Mouse (Mus musculus): ENCODE results near the gene Rab11fip4. TPM values are rescaled to one million over a fixed set of nuclear protein-coding genes. Genes with fewer than 3 reads are reported as not detected.
"Not testable (repeated sequence)": the region's sequence is repeated elsewhere in the genome, so short reads cannot be mapped to it uniquely, and the experiment has no call there.

Rab11fip4 gene
- total RNA-seq, 2 experiments from 2014 or later, result 0.07 to 0.38 TPM

DNA sequence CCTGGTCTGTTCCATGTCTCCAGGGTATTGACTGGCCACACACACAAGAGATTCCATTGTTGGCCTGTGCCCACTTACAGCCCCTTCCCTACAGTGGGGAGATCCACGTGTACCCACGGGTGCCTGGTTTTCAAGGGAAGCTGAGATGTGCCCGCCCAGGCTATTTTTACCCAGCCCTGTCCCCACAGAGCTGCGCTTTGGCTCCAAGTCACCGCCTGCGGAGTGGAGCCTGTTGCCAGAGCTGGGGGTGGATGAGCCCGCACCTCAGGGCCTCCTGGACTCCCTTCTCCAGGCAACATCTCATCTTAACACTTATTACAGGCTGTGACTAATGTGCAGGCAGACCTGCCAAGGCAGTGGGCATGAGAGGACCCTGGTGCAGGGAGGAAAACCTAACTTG, 83.6 kb downstream of the Rab11fip4 start:
- intact Hi-C loops (cut with DNase I), result no loop called here
- DNase-seq, result peak; percentile 38 to 45

DNA sequence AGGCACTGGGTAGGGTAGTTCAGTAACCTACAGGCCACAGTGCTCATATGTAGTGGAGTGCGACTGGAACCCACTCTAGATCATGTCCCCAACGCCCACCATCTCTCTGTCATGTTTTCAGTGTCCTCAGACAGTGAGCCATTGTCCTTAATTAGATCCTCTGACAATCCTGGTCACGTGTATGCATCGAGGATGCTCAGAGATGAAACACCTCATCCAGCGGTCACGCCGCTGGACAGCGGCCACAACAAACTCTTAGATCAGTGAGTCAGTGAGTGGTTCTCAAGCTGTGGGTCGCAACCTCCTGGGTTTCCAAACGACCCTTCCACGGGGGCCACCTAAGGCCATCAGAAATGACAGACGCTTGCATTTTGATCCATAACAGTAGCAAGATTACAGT, 84.3 kb downstream of the Rab11fip4 start:
- DNase-seq, result no peak
- intact Hi-C loops (cut with DNase I), result no loop called here

DNA sequence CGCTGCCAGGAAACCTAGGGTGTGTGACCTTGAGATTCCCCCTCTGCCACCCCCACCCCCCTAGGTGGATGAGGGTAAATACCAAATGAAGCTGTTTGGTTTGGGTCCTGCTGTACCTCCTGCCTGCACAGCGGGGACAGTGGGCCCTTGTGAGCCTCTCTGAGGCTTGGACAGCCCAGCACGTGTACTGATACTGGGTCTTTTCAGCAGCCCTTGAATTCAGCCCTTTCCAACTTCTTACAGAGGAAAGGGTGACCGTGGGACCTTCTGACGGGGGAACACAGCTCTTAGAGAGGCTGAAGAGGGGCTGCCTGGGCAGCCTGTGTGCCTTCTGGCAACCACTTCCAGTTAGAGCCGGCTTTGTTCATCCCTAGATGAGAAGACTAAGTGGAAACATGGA, 85.0 kb downstream of the Rab11fip4 start:
- no peak for DNase-seq
- intact Hi-C loops (cut with DNase I), result no loop called here

DNA sequence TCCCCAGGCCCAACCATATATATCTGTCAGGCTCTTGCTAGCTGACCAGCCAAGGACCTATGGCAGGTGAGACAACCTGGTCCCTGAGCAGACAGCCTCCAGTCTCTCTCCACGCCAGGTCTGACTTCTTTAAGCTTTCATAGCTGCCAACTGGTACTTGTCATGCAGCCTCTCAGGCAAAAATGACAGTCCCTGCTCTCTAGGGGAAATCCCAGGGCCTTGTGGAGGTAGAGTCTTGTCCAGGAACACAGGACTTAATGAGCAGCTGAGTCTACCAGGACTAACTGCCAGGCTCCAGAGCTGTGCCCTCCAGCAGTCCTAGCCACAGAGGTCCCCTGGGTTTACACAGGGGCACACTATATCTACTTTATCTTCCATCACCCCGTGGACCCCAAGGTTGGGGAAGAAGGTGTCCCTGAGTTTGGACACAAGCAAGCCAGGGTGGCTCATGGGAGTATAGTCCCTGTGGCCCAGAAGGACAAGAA, 85.5 kb downstream of the Rab11fip4 start:
- intact Hi-C loops (cut with DNase I), result no loop called here
- no peak for DNase-seq

DNA sequence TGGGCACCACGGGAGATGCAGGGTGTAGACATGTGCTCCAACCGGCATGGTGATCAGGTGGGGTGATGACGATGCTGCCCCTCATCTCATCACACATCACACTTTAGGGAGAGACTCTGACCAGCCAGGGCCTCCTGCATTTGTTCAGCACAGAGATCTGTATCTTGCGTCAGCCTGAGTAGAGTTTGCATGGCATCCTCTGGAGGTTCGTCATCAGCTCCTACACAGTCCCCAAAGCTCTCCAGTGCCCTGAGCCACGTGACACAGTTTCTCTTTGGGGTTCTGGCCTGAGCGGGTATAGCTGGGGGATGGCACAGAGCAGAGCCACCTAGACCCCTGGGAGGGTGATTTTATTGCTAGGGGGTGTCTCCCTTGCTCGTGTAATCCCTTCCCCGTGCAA, 86.4 kb downstream of the Rab11fip4 start:
- intact Hi-C loops (cut with DNase I), result no loop called here
- no peak for DNase-seq

DNA sequence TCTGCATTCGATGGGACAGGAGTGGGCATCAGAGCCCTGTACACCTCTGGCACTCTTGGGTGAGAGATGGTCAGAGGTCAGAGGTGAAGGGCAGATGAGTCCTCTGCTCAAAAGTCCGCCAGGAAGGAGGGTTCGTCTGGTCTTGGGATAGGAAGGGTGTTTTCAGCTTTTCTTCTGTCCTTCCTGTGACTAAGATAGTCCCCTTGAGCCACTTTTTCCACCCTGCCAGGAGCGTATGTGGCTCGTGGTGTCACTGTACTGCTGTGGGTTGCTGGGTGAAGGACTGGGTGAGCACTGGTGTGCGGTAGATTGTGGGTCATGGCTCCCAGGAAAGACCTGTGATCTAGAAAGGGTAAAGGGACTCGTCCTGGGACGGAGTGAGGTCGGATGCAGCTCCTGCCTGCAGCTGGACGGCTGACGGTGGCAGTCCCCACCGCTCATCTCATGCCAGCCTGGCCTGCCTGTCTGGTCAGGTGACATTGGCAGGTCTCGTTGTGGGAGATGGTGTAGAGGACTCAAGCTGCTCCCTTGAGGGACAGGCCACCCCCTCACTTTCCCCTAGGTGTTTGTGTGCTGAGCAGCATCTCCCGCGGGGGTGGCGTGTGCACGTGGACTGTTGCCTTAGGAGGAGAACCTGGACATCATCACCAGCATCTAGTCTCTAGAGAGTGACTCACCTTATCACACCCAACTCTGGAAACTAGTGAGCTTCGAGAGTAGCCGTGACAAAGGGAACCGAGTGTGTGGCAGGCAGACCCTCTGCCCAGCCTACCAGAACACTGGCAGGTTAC, 87.5 kb downstream of the Rab11fip4 start:
- intact Hi-C loops (cut with DNase I), result no loop called here
- no peak for DNase-seq

DNA sequence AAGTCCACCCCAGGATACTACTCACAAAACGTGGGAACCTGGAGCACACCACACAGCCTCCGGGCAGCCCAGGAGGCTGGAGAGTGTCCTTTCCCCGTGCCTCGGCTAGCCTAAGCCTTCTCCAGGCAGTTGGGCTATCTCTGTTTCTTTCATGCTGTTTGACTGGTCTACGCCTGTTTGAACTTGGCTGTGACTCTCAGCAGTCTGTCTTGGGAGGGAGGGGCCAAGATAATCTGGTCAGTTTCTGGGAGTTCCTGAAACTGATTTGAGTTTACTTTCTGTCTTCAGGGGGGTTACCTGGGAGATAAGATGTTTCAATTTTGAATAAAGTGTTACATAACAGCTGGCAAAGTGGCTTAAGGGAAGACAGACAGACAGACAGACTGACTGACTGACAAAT, 88.9 kb downstream of the Rab11fip4 start:
- DNase-seq, result no peak
- intact Hi-C loops (cut with DNase I), result no loop called here

DNA sequence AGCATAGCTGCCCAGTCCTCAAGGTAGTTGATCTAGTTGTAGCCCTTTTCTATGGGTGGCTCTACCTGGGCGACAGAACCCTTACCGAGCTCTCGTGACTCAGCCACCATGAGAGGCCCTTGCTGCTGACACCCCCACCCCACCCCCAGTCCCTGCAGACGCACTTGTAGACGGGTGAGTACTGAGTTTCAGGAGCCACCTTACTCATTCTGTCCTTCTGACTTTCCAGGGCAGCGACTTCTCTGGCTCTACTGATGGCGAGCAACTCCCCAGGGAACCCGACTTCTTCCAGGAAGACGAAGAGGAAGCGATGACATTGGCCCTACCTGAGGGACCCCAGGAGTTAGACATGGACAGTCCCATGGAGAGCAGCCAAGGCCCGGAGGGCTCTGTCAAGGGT, 89.5 kb downstream of the Rab11fip4 start:
- DNase-seq, result no peak
- intact Hi-C loops (cut with DNase I), result no loop called here

DNA sequence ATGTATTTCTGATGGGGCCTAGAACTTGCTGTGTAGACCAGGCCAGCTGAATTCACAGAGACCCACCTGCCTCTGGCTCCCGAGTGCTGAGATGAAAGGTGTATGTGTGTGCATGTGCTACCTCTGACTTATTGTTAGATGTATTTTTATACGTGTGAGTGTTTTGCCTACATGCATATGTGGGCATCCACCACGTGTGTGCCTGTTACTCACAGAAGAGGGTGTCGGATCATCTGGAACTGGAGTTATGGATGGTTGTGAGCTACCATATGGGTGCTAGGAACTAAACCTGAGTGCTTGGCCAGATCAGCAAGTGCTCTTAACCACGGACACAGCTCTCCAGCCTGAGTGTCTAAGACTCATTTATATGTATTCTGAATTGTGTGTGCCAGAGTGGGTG, 90.2 kb downstream of the Rab11fip4 start:
- no peak for DNase-seq
- intact Hi-C loops (cut with DNase I), result no loop called here

DNA sequence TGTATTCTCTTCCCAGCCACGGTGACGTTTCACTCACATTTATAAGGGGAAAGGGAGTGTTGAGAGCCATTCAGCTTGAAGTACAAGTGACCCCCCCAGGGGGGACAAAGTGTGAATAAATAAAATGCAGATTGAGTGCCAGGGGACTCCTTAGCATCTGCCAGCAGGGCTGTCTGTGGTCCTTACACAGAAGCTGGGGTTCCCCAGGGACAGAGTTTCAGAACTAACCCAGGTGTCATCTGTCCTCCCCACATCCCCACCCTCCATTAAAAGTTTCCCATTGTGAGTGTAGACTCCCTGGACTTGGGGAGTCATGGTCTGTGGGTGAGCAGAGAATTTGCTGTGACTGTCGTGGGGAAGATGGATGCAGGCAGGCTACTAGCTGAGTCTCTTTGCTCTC, 90.8 kb downstream of the Rab11fip4 start:
- intact Hi-C loops (cut with DNase I), result no loop called here
- no peak for DNase-seq

DNA sequence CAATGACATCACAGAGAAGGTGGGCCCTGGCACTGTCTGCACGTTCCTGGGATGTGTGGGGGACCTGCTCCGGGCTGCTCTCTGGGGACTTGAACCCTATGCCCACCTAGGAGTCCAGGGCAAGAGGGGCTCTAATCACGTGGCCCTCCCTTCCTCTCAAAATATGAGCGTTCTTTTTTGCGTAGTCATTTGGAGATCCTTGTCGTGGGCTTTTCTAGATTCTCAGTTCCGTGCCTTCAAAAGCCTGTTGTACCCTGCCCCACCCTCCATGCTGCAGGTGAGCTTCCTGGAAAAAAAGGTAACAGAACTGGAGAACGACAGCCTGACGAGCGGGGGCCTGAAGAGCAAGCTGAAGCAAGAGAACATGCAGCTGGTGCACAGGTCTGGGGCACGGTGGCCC, 94.1 kb downstream of the Rab11fip4 start:
- intact Hi-C loops (cut with DNase I), result no loop called here

DNA sequence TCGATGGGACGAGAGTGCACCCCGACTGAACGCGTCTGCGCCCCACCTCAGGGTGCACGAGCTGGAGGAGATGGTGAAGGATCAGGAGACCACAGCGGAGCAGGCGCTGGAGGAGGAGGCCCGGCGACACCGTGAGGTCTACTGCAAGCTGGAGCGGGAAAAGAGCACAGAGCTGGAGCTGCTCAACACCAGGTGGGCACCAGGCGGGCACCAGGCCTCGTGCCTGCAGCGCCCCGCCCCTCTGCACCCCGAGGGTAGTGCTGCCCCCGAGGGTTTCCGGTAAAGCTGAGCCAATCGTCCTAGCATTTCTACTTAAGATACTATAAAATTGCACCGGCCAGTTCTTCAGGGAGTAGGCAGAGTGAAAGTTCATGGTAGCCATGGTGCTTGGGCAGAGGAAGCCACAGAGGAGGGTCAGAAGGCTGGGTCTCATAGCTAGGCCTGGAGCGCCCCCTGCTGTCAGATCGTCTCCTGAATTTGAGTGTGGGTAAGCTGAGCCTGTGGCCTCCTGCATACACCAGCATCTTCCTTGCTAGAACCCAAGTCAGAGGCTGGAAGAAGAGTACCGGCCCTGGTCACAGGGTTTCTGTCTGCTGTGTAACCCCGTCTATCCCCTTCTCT, 95.6 kb downstream of the Rab11fip4 start:
- peak; percentile 91 to 95 for DNase-seq
- intact Hi-C loops (cut with DNase I), result loop anchor here (1.0 kb wide), 3 partner anchors 61 to 234 kb away; no protein-coding TSS in a partner anchor

More for the DNA sequence above, 94.1 kb downstream of the Rab11fip4 start:
- DNase-seq, result no peak

DNA sequence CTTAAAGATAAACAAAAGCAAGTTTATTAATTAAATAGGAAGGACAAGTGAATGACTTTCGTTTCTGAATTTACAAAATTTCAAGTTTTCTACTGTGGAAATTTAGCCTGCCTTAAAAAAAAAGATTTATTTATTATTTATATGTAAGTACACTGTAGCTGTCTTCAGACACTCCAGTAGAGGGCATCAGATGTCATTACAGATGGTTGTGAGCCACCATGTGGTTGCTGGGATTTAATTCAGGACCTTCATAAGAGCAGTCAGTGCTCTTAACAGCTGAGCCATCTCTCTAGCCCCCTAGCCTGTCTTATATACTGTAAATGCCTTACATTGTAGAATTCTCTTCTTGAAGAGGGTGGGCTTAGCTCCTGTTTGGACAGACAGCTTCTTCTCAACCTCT, 98.9 kb downstream of the Rab11fip4 start:
- intact Hi-C loops (cut with DNase I), result no loop called here
- DNase-seq, result no peak

DNA sequence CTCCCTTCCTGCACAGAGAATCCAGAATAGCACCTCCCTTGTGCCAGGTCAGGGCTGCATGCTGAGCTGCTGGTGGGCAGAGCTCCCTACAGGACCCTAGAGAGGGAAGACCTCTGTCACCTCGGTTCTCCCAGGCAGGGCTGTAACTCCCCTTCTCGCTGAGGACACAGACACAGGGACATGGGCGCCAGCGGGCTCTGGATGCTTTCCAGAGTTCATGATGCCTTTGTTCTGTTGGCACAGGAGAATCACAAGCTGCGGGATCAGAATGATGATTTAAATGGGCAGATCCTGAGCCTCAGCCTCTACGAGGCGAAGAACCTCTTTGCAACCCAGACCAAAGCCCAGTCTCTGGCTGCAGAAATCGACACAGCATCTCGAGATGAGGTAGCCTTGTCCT, 100.5 kb downstream of the Rab11fip4 start:
- intact Hi-C loops (cut with DNase I), result no loop called here
- DNase-seq, result no peak

DNA sequence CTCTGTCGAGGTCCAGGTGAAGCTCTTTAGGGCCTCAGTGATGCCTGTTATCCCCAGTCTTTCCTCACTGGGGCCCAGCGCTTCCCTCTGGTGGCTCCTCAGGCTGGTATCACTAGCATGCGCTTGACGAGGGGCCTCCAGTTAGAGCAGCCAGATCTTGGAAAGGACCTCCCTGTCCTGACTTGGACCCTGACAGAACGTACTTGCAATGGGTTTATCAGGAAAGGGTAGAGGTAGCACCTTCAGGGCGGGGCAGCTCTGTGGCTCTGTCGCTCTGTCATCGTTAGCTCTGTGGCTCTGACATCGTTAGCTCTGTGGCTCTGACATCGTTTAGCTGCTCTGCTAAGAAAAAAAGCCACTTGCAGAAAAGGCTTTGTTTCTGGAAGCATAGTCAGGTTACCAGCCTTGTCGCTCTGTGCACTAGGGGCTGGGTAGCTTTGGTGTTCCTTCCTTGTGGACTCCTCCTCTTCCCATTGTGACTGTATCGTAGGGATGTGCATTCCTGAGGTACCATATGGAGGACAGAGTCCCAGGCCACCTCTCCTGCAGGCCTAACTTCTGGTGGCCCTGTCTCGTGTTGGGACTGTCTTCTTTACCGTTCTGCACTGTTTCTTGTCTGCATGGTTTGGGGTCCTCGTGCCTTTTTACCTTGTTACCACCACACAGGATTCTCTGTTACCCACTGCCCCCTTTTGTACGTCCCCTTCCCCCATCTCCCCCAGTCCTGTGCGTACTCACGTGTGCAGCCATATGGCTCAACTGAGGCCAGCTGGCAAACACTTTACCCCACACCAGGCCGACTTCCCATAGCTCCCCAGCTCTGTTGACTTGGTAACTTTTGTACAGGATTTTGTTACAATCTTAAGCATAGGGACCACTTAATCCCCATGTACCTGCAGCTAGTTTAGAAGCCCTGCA, 105.6 kb downstream of the Rab11fip4 start:
- DNase-seq, result no peak
- intact Hi-C loops (cut with DNase I), result no loop called here

DNA sequence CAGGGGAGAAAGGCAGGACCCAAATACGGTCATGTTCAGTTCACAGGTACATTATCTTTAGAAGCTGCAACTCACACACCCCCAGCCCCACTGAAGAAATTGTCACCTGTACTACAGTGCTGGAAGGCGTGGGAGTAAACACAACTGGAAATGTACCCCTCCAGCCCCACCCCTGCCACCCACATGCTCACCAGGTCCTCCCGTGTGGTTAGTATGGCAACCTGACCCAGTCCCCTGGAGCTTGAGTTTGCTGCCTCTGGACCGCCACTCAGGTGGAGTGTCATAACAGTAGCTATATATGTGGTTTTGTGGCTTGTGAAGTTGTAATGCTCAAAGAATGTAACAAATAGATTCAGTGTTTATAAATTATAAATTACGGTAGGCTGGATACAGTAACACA, 107.1 kb downstream of the Rab11fip4 start:
- intact Hi-C loops (cut with DNase I), result no loop called here

DNA sequence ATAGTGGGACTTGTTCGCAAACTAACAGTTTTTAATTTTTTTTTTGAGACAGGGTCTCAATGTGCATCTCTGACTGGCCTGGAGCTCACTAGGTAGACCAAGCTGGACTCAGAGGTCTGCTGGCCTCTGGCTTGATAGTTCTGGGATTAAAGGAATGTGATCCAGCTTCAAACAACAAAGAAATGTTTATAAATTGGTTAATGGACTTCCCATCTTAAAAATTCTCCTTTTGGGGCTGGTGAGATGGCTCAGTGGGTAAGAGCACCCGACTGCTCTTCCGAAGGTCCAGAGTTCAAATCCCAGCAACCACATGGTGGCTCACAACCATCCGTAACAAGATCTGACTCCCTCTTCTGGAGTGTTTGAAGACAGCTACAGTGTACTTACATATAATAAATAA, 107.5 kb downstream of the Rab11fip4 start:
- intact Hi-C loops (cut with DNase I); DNase-seq: not testable (repeated sequence)

More for the DNA sequence above, 107.1 kb downstream of the Rab11fip4 start:
- DNase-seq, result no peak

DNA sequence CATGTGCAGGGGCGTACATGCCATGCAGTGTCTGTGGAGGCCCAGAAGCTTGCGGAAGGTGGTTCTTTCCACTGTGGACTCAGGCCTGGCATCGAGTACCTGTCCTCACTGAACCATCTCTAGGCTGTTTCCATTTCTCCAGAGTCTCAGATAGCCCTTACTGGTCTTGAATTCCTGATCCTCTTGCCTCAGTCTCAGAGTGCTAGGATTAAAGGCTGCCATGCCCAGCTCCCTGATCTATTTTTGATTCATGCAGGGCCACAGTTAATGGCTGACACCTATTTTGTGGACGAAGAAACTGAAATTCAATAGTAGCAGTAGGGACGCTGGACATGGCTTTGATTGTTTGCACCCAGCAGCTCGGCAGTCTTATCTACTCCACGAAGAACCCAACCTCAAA, 110.5 kb downstream of the Rab11fip4 start:
- intact Hi-C loops (cut with DNase I), result no loop called here
- no peak for DNase-seq

DNA sequence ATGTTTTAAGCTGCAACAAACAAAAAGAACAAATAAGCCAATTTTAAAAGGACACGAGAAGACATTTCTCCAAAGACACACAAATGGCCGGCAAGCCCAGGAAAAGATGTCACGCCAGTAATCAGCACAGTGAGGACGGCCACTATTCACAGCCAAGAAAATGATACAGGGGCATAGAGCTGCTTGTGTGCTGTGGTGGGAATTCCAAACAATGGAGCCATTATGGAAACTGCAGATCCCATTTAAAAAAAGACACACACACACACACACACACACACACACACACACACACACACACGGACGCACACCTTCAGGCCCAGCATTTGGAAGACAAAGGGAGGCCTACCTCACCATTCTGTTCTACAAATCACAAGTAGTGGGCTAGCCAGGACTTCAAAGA, 111.1 kb downstream of the Rab11fip4 start:
- DNase-seq, result no peak
- intact Hi-C loops (cut with DNase I), result no loop called here

DNA sequence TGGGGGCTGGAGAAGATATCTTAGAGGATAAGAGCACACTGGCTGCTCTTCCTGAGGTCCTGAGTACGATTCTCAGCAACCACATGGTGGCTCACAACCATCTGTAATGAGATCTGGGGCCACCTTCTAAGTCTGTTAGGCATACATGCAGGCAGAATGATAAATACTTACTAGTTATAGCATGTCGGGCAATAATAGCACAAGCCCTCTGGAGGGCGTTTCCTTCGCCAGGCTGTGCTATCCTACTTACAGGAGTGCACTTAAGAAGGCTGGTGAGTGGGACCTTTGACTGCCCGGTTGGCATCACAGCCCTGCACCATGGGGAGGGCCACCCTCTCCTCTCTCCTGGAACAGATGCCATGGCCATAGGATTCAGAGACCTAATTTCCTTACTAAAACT, 112.4 kb downstream of the Rab11fip4 start:
- intact Hi-C loops (cut with DNase I), result no loop called here
- peak; percentile 50 for DNase-seq

DNA sequence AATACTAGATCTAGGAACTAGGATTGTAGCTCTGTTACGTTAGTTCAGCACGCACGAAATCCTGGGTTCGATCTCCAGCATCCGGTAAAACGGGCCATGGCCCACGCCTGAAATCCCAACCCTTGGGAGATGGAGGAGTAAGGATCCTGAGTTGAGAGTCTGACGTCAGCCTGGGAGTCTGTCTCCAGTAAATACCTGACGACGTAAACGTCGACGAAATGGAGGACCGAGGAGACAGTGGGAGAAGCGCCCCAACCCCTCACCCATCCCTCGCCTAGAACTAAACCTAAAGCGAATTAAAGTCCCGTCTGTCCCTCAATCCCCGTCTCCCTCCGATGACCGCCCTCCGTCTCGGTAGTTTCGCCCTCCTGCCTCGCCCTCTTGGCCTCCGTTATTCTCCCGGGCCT, 112.9 kb downstream of the Rab11fip4 start:
- intact Hi-C loops (cut with DNase I), result no loop called here
- DNase-seq, result no peak

Measured in heart, postnatal 10 days (tissue).